ENCODE assay signal across 9 mouse cellular contexts in the genomic region with DNA sequence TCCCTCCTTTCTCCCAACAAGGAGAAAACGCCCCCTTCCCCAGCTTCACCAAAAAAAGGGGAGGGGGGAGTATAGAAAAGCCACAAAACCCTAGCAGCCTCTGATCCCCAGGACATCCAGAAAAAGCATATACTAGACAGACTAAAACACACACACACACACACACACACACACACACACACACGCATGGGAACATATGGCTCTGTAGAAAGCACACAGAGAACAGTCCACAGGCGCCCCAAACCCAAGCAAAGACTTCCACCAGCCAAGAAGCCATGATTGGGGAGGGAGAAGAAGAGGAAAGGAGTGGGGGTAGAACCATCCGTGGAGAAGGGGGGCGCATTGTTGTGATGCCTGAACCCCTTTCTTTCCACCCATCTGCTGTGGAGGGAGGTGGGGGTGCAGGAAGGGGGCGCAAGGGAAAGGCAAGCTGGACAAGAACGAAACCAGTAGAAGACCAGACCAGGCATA. TPM values are rescaled to one million over a fixed set of nuclear protein-coding genes. Genes with fewer than 3 reads are reported as not detected.
DNase-seq lines count a peak whose midpoint lies in the region; ATAC-seq and TF ChIP-seq lines count a peak whose summit lies in the region.
"Had no signal": no experiment of that assay in that cellular context is flagged by ENCODE, and none has a peak within 500 bp of the region (broad histone marks: within the 10 kb centered on the region; RNA-seq: fewer than 3 reads in every experiment).

No protein-coding gene starts in this region.

- no peak for ATAC-seq in embryonic facial prominence, embryonic 14.5 days (ENCODE audit: low read depth)
- no peak for ATAC-seq in hindbrain, embryonic 15.5 days (ENCODE audit: low FRiP score, low read depth)
- no peak for ATAC-seq in liver, embryonic 14.5 days (ENCODE audit: insufficient read depth)
- no peak for ATAC-seq in stomach, embryonic 14.5 days (ENCODE audit: insufficient number of reproducible peaks, insufficient read depth, low FRiP score, low read depth)

- H3K4me2 ChIP-seq in embryonic facial prominence, embryonic 14.5 days (ENCODE audit: low read depth, low read length) = peak overlapping the region; percentile 59
- H3K4me2 ChIP-seq in hindbrain, embryonic 15.5 days = peak overlapping the region; percentile 92
- peak overlapping the region; percentile 61 for H3K4me2 ChIP-seq in liver, embryonic 14.5 days (ENCODE audit: low read depth)
- H3K4me2 ChIP-seq in stomach, embryonic 14.5 days (replicated peaks; ENCODE audit: low read depth, low read length) = peak overlapping the region; percentile 68

- no peak for DNase-seq in heart, adult 2 months
- no peak for DNase-seq in heart, adult 8-10 months (ENCODE audit: low spot score)
- DNase-seq in ES-E14 (ENCODE audit: low read depth, low spot score) = no peak
- DNase-seq in embryonic facial prominence, embryonic 14.5 days (ENCODE audit: low spot score) = peak; percentile 45
- DNase-seq in liver, embryonic 14.5 days (ENCODE audit: low read depth in 3 of 3, low spot score in 3 of 3) = no peak
- DNase-seq in gastrocnemius, postnatal 4 days (ENCODE audit: low spot score in 2 of 2) = no peak

- H3K79me2 ChIP-seq in heart, adult 2 months (replicated peaks; ENCODE audit: control insufficient read depth, insufficient read depth, low read length) = peaks cover 2% of the 10 kb centered on the region

- H3K36me3 ChIP-seq in heart, adult 2 months (ENCODE audit: control insufficient read depth, insufficient read depth, low read length) = no peaks in the 10 kb centered on the region
- no peaks in the 10 kb centered on the region for H3K36me3 ChIP-seq in ES-E14 (ENCODE audit: control insufficient read depth, insufficient read depth, low read length, poor library complexity, severe bottlenecking)
- H3K36me3 ChIP-seq in embryonic facial prominence, embryonic 14.5 days (ENCODE audit: control insufficient read depth, insufficient read depth, low read length) = no peaks in the 10 kb centered on the region
- H3K36me3 ChIP-seq in hindbrain, embryonic 15.5 days = no peaks in the 10 kb centered on the region
- no peaks in the 10 kb centered on the region for H3K36me3 ChIP-seq in liver, embryonic 14.5 days (replicated peaks; ENCODE audit: control insufficient read depth, insufficient read depth, low read depth)
- H3K36me3 ChIP-seq in stomach, embryonic 14.5 days (ENCODE audit: control insufficient read depth, insufficient read depth, low read length) = no peaks in the 10 kb centered on the region

- in situ Hi-C loops in ES-E14 (cut with MboI; ENCODE audit: low sequenced_read_pairs in 2 of 2, unreplicated experiment in 2 of 2) = no loop called here

- intact Hi-C loops in heart, adult 2 months (cut with DNase I) = loop anchor here (5.0 kb wide), 2 partner anchors 149 to 309 kb away; no protein-coding TSS in a partner anchor

- H3K4me3 ChIP-seq in heart, adult 2 months = peak overlapping the region; percentile 67
- peak overlapping the region; percentile 79 to 82; a peak in 3 of 4 replicates for H3K4me3 ChIP-seq in ES-E14 (ENCODE audit: insufficient read depth in 1 of 2, low read depth in 1 of 2, low read length in 2 of 2, poor library complexity in 1 of 2, severe bottlenecking in 1 of 2)
- H3K4me3 ChIP-seq in embryonic facial prominence, embryonic 14.5 days (ENCODE audit: low read depth, low read length) = peak overlapping the region; percentile 84
- peak overlapping the region; percentile 97 for H3K4me3 ChIP-seq in hindbrain, embryonic 15.5 days
- peak overlapping the region; percentile 42 to 50 for H3K4me3 ChIP-seq in liver, embryonic 14.5 days (ENCODE audit: insufficient read depth in 1 of 2, low read depth in 2 of 2, low read length in 2 of 2)
- H3K4me3 ChIP-seq in stomach, embryonic 14.5 days (ENCODE audit: low read depth, low read length) = peak overlapping the region; percentile 75

- H3K9me3 ChIP-seq in ES-E14 (ENCODE audit: control insufficient read depth, insufficient read depth, low read depth, low read length) = no peaks in the 10 kb centered on the region
- H3K9me3 ChIP-seq in embryonic facial prominence, embryonic 14.5 days (ENCODE audit: control insufficient read depth, low read length) = no peaks in the 10 kb centered on the region
- no peaks in the 10 kb centered on the region for H3K9me3 ChIP-seq in hindbrain, embryonic 15.5 days
- no peaks in the 10 kb centered on the region for H3K9me3 ChIP-seq in liver, embryonic 14.5 days (ENCODE audit: control insufficient read depth, low read length)
- no peaks in the 10 kb centered on the region for H3K9me3 ChIP-seq in stomach, embryonic 14.5 days (ENCODE audit: control insufficient read depth, low read depth, low read length)

- TF ChIP-seq EP300 in heart, adult 2 months (IDR thresholded peaks at IDR 0.05; ENCODE audit: insufficient read depth, low read depth, low read length) = no peak
- no peak for TF ChIP-seq EP300 in liver, embryonic 14.5 days (IDR thresholded peaks at IDR 0.05; ENCODE audit: low read depth)

- 26% methylated on average over 7 of the region's 7 CpGs for WGBS in heart, adult 2 months
- 4% methylated on average over 7 of the region's 7 CpGs for WGBS in embryonic facial prominence, embryonic 14.5 days
- whole genome bisulfite sequencing in hindbrain, embryonic 15.5 days = 1% methylated on average over 6 of the region's 7 CpGs
- WGBS in liver, embryonic 14.5 days (ENCODE audit: insufficient replicate concordance) = 9% methylated on average over 7 of the region's 7 CpGs
- WGBS in stomach, embryonic 14.5 days = 1% methylated on average over 7 of the region's 7 CpGs

- no peak for TF ChIP-seq CTCF in heart, adult 2 months (IDR thresholded peaks at IDR 0.05)
- no peak for TF ChIP-seq CTCF in liver, embryonic 14.5 days (IDR thresholded peaks at IDR 0.05; ENCODE audit: low read depth)

- no peaks in the 10 kb centered on the region; the same call in 1 of the 2 replicates for H3K4me1 ChIP-seq in heart, adult 2 months (ENCODE audit: control insufficient read depth, insufficient read depth, low read length)
- H3K4me1 ChIP-seq in ES-E14 (ENCODE audit: control insufficient read depth in 2 of 2, insufficient read depth in 2 of 2, low read length in 2 of 2, poor library complexity in 1 of 2) = peaks cover 0 to 4% of the 10 kb centered on the region in 2 experiments; a peak in 2 of 4 replicates
- H3K4me1 ChIP-seq in embryonic facial prominence, embryonic 14.5 days (ENCODE audit: control insufficient read depth, insufficient read depth, low read length) = peaks cover 21% of the 10 kb centered on the region
- peaks cover 31% of the 10 kb centered on the region for H3K4me1 ChIP-seq in hindbrain, embryonic 15.5 days (replicated peaks)
- peaks cover 0 to 2% of the 10 kb centered on the region in 2 experiments; a peak in 1 of 4 replicates for H3K4me1 ChIP-seq in liver, embryonic 14.5 days (replicated peaks; ENCODE audit: control insufficient read depth in 2 of 2, insufficient read depth in 2 of 2, low read length in 1 of 2)
- H3K4me1 ChIP-seq in stomach, embryonic 14.5 days (ENCODE audit: control insufficient read depth, insufficient read depth, low read length) = peaks cover 11% of the 10 kb centered on the region; the same call in 1 of the 2 replicates

- peak overlapping the region; percentile 73 for H3K9ac ChIP-seq in heart, adult 2 months (ENCODE audit: low read depth, low read length)
- H3K9ac ChIP-seq in ES-E14 (ENCODE audit: insufficient read depth, low read depth, low read length, poor library complexity, severe bottlenecking) = no peak overlapping the region
- H3K9ac ChIP-seq in embryonic facial prominence, embryonic 14.5 days (ENCODE audit: low read depth, low read length) = peak overlapping the region; percentile 88
- peak overlapping the region; percentile 69 for H3K9ac ChIP-seq in hindbrain, embryonic 15.5 days
- 0 out of 2 replicates have a peak overlapping the region, but pooled peaks have one; percentile 34 for H3K9ac ChIP-seq in liver, embryonic 14.5 days (replicated peaks)
- peak overlapping the region; percentile 63 for H3K9ac ChIP-seq in stomach, embryonic 14.5 days (replicated peaks; ENCODE audit: low read depth, low read length)

- H3K27ac ChIP-seq in heart, adult 2 months = no peak overlapping the region
- no peak overlapping the region for H3K27ac ChIP-seq in ES-E14 (ENCODE audit: insufficient read depth, low read depth, low read length, poor library complexity, severe bottlenecking)
- H3K27ac ChIP-seq in embryonic facial prominence, embryonic 14.5 days (replicated peaks; ENCODE audit: low read depth, low read length) = no peak overlapping the region; the same call in 1 of the 2 replicates
- H3K27ac ChIP-seq in hindbrain, embryonic 15.5 days (replicated peaks) = peak overlapping the region; percentile 91
- no peak overlapping the region for H3K27ac ChIP-seq in liver, embryonic 14.5 days
- H3K27ac ChIP-seq in stomach, embryonic 14.5 days (ENCODE audit: low read length) = peak overlapping the region; percentile 4; the same call in 1 of the 2 replicates

- no peak for TF ChIP-seq POLR2A in heart, adult 2 months (IDR thresholded peaks at IDR 0.05; ENCODE audit: insufficient read depth, low read depth, low read length)

- H3K27me3 ChIP-seq in heart, adult 2 months (ENCODE audit: control insufficient read depth, insufficient read depth, low read length) = no peaks in the 10 kb centered on the region
- no peaks in the 10 kb centered on the region for H3K27me3 ChIP-seq in embryonic facial prominence, embryonic 14.5 days (replicated peaks; ENCODE audit: control insufficient read depth, insufficient read depth, low read length)
- H3K27me3 ChIP-seq in hindbrain, embryonic 15.5 days = no peaks in the 10 kb centered on the region
- H3K27me3 ChIP-seq in liver, embryonic 14.5 days (ENCODE audit: control insufficient read depth, insufficient read depth, low read length) = peaks cover 32% of the 10 kb centered on the region
- no peaks in the 10 kb centered on the region for H3K27me3 ChIP-seq in stomach, embryonic 14.5 days (ENCODE audit: control insufficient read depth, insufficient read depth, low read length)

TF ChIP-seq in ES-E14, 5 proteins besides CTCF, POLR2A, EP300 and RAD21:
- TF ChIP-seq ZNF384 (IDR thresholded peaks at IDR 0.05; ENCODE audit: low read depth, low read length) (no peak), CHD2 (IDR thresholded peaks at IDR 0.05; ENCODE audit: low read depth, low read length) (no peak), MAFK (IDR thresholded peaks at IDR 0.05; ENCODE audit: insufficient read depth, low read depth, low read length) (no peak), HCFC1 (IDR thresholded peaks at IDR 0.05; ENCODE audit: borderline replicate concordance, insufficient read depth, low read length) (no peak), ZC3H11A (IDR thresholded peaks at IDR 0.05; ENCODE audit: borderline replicate concordance, low read depth, low read length) (no peak)

RNA-seq across cellular contexts. Expression of a gene that starts 2.3 kb away (rescaled TPM):
- 10 to 100 TPM; 28.1 to 35.7 TPM for total RNA-seq in heart, adult 2 months (2021)
- 16.9 and 18.2 TPM in 2 replicates for polyA plus RNA-seq in heart, adult 2 months (2012; rRNA removed)
- 10 to 100 TPM; 23.5 to 31.8 (median 27.0) TPM for total RNA-seq in heart, adult 8-10 months (2022)
- total RNA-seq in ES-E14 (2012; rRNA removed) = 9.9 and 29.2 TPM in 2 replicates
- 29.4 and 35.2 TPM in 2 replicates for polyA plus RNA-seq in embryonic facial prominence, embryonic 14.5 days (2014; fragmentation: Nextera tagmentation; extraction: Ambion mirVana)
- 64.9 and 76.2 TPM in 2 replicates for polyA plus RNA-seq in hindbrain, embryonic 15.5 days (2015; fragmentation: Nextera tagmentation; extraction: Ambion mirVana)
- 0.75 and 0.77 TPM in 2 replicates for polyA plus RNA-seq in liver, embryonic 14.5 days (2012; rRNA removed)
- polyA plus RNA-seq in liver, embryonic 14.5 days (2014; fragmentation: Nextera tagmentation; extraction: Ambion mirVana) = 0.75 and 1.6 TPM in 2 replicates
- 41.5 and 47.7 TPM in 2 replicates for polyA plus RNA-seq in stomach, embryonic 14.5 days (2014; fragmentation: Nextera tagmentation; extraction: Ambion mirVana)
- 10 to 100 TPM; 43.4 to 57.3 TPM for total RNA-seq in gastrocnemius, postnatal 4 days (2021)
- total RNA-seq: MEL had no signal

Comparison
In these comparisons a context has a peak if more than half of its experiments do, and no peak if none do; other contexts are left out.
1. H3K27ac ChIP-seq: peak in hindbrain, embryonic 15.5 days (single experiment) and stomach, embryonic 14.5 days (single experiment); none in heart, adult 2 months (single experiment), ES-E14 (single experiment), embryonic facial prominence, embryonic 14.5 days (single experiment) and liver, embryonic 14.5 days (single experiment).
2. H3K4me3 ChIP-seq: peak in every context shown above with its lines; median percentile 97 in hindbrain, embryonic 15.5 days; 84 in embryonic facial prominence, embryonic 14.5 days; 80 in ES-E14; 75 in stomach, embryonic 14.5 days; 67 in heart, adult 2 months; 46 in liver, embryonic 14.5 days.
3. Peak in every context shown above with its lines, with median percentiles within 50 percentile points of each other: H3K4me2 ChIP-seq.